Mouse (Mus musculus) layer of hippocampus, postnatal 10 days (tissue): ENCODE measurements around the gene Aagab. TPM values are rescaled to one million over a fixed set of nuclear protein-coding genes. Genes with fewer than 3 reads are reported as not detected.

Experiments used
- DNase-seq, 2 experiments: peaks; one replicate each; pipeline ENCODE4 v3.0.0; 2021; ENCODE audit warnings: low spot score in 2 of 2
- total RNA-seq, 2 experiments: library from RNA; stranded (reverse); gene quantifications; 2 replicates each; pipeline ENCODE4 v1.2.3; 2021

The Aagab gene
- total RNA-seq, 2 experiments from 2014 or later = 47.9 to 52.6 TPM

DNA sequence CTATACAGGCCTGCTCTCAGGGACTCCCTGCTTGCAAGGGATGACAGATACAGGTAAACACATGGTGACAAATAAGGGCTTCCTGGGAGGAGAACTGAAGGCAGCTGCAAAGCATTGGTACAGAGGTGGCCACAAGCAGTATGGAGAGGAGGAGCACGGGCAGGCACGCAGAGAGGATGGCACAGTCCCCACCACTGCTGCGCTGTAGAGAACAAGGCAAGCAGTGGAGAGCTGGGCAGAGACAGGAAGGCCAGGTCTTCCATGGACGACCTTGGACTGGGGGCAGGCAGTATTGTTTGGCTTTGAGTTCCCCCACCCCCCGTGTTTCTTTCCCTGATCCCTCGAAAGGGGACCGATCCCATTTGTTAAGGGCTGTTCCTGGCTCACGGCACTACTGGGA, 42.6 kb downstream of the Aagab start:
- no peak for DNase-seq

DNA sequence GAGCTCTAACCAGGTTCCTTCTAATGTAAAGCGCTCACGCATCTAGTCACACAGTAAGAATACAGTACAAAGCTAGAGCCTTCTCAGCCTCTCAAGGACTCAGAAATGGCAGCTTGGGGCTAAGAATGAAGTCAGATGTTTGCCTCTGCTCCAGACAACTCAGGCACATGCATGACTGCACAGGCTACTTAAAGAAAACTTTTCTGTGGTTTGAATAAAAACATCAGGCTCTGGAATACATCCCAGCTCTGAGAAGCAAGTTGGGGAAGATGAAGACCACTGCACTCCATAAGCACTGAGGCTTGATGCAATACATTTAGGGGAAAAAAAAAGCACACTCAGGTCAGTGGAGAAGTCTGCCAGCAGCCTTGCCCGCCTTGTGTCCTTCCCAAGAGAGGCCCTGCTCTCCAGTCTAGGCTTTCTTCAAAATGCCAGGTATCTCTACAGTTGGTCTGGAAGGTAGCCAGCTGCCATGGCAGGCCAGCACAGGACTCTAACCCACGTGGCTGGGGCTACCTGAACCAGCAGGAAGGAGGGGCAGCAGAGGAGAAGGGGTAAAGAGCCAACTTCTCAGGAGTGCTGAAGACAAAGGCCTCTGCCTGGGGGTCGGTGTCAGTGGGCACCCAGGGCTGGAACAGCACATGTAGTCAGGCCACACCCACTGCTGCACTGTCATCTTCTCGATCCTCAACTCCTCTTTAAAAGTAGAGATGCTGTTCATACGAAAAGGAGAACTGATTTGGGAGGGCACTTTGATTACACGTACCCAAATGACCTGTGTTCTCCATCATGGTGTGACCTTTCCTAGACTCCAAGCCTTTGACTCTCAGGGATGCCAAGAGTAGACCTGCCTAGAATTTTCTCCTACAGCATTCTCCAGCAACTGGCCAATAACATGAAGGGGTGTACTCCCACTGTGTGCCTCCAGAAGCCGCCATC, 45.4 kb downstream of the Aagab start:
- no peak for DNase-seq

DNA sequence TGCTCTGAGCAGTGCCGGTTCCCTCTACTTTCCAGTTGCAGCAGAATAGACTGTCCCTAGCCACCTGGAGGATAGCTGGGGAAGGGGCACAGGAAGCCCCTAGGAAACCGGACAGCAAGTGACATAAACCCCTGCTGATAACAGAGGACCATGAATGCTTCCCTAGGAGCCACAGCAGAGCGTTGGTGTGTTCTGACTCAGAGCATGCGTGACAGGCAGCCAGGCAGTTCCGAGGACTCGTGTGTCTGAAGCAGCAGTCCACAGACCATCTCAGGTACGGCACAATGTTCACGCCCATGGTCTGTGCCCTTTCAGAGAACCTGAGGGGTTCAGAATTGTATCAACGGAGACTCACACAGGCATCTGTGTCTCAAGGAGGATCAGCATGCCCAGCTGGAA, 46.1 kb downstream of the Aagab start:
- DNase-seq = no peak

DNA sequence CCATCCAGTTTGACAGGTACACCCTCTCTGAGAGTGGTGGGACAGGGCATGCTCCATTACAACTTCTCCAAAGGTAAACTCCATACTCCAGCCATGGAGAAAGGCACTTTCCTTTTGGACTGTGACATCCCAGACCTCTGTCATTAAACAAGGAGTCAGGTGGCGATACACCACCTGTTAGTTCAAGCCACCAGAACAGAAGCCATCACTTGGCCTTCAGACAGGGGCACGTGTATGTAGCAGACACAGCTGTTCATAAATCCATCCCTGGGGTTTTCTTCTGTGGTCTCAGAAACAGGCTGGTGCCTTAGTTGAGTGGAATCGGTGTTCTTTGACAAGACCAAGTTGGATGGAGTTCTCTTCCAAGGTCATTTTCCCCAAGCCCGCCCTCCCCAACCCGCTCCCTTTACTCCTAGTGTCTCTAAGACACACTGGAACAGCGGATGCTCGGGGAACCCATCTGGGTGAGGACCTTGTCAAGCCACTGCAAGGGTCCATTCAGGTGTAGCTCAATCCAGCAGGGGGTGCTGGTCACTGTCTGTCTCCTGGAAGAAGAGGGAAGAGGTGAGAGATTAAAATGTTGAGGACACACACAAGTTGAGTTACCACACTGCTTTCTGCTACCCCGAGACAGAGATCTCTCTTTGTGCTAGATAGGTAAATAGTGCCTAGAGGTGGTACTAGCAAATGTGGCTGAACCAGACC, 47.5 kb downstream of the Aagab start:
- DNase-seq = no peak

DNA sequence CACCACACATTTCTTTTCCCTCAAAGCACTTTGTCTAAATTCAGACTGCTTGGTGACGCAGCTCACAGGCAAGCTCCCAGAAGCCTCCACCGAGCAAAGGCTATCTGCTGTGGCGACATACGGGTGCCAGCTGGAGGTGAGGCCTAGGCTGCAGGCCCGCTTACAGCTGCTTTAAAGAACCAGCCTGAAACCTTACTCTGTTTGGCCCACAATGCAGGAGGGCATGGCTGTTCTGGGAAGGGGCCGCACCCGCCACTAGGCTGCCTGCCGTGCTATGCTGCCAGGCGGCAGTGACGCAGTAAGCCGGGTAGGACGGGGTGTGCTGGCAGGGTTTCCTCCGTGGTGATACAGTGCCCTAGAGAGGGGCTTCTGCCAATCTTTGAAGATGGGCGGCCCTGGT, 48.4 kb downstream of the Aagab start:
- DNase-seq = no peak

DNA sequence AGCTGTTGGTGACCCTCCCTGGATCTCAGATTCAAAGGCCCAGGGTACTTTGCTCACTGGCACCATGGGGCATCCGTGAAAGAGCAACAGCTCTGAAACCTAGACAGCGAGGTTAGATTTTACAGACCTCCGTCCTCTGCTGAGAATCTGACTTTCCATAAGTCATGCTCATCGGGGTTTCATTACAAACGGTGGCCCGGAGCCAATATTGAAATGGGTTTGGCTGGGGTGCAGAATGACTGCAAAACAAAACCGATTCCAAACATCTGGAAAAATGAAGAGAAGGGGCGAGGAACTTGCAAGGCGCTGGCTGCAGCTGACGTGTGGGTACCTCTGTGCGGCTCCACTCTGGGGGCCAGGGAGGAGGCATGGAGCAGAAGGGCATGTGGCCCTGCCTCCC, 49.1 kb downstream of the Aagab start:
- no peak for DNase-seq

DNA sequence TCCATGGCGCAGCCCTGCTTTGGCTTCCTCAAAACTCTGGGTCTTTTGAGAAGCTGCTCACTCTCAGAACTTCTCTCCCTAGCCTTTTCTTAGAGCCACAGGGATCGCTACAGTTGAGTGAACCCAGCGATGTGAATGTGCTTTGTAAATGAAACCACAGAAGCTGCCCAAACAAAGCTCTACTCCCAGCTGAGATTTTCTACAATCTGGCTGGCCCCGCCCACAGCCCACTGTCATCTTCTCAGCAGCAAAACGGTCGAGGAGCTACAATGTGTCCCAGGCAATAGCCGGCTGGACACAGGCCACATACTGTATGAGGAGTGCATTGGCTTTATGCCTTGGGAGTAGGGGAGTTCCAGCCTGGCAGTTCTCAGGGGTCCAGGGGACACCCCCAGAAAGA, 51.2 kb downstream of the Aagab start:
- no peak for DNase-seq

DNA sequence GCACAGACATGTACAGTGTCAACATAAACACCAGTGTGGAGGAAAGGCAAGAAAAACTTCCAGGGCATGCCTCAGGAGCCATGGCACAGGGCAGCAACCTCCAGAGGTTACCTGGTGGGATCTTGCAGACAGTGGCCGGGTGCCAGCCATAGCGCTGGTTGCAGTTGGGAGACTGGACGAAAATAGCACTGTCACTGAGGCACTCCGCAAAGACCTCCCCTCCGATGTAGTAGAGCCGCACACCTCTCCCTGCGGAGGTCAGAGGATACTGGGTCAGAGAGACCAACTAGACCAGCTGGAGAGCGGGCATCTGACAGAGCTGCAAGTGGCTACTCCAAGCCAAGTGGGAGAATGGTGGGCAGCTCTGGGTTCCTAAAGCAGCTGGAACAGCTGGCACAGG, 52.1 kb downstream of the Aagab start:
- no peak for DNase-seq

DNA sequence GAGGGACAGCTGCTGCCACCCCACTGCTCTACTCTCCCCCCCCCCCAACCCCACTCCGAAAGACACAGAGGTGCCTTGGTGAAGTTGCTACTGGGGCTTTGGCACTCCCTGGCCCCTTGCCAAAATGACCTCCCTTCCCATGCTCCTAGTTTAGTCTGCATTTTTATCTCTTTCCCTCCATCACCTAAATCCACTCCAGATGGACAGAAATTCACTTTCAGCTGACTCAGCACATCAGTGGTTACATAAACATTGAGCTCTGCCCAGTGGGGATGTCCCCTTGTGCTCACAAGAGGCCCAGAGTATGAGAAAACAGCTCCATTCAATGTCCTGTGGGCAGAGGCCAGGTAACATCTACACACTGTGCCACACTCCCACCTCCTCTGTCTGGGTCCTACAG, 52.6 kb downstream of the Aagab start:
- DNase-seq = no peak

DNA sequence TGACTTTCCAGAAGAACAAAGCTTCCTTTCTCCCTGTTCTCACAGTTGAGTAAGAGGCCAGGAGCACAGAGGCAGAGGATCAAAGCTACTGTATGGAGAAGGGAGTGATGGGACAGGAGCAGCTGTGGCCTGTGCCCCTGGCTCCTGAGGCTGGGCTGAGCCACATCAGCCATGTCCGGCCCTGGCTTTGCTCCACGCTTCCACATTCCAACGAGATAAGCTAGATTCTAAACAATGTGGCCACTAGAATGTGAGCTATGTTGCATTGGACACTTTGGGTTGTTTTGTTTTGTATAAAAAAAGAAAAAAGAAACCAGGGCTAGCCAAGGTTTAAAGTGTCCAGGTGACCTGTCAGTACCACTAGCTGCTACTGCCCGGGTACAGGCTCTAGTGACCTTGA, 54.7 kb downstream of the Aagab start:
- no peak for DNase-seq

DNA sequence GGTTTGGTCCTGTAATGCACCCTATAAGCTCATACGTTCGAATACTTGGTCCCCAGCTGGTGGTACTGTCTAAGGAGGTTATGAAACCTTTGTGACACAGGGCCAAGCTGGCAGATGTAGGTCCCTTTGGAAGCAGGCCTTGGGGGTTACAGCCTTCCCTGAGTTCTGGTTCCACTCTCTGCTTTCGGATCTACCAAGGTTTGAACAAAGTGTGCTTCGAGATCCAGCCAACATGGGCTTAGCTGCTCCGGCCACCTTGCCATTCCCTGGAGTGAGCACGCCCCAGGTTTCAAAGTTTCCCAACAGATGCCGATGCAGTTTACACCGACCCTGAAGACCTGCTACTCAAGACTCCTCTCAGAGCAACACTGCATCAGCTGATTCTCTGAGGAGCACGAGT, 56.0 kb downstream of the Aagab start:
- no peak for DNase-seq

DNA sequence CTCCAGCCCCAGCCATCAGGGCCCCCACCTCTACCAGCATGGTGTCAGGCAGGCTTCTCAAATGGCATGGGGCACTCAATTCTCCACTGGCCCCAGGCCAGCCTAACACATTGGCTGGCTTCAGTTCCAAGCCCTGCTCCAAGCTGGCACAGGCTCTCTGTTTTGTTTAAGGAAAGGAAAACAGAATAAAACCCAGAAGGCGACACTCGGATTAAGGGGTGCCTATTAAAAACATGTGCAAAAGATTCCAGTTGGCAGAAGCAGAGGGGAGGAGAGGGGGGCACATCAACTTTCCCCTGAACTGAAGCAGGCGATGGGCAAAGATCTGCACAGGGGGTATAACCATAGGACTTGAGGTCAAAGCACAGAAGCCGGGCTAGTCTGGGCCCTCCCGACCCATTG, 56.5 kb downstream of the Aagab start:
- DNase-seq = peak; percentile 52 to 53

DNA sequence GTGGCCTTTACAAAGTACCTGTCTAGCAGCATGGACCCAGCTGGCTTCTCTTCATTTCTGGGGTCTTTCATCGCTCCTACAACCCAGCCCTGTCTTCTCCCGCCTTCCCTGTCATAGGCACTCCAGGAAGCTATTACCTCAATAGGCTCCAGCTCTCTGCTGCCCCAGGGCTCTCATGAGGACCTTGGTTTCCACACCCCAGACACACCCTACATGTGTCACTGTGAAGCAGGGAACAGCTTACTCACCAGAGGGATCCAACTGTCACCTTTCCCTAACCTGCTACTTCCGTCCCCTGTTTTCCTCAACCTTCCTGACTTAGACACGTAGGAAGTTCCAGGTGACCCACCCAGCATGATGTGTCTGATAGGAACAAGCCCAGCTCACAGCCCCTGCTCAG, 57.6 kb downstream of the Aagab start:
- no peak for DNase-seq

DNA sequence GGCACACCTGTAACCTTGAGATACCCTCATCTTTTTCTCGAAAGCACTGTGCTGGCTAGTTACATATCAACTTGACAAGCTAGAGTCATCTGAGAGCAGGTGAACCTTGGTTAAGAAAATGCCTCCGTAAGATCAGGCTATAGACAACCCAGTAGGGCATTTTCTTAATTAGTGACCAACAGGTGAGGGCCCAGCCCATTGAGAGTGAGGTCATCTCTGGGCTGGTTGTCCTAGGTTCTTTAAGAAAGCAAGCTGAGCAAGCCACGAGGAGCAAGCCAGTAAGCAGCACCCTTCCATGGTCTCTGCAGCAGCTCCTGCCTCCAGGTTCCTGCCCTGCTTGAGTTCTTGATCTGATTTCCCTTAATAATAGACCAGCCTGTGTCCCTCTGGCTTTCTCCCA, 58.2 kb downstream of the Aagab start:
- no peak for DNase-seq

DNA sequence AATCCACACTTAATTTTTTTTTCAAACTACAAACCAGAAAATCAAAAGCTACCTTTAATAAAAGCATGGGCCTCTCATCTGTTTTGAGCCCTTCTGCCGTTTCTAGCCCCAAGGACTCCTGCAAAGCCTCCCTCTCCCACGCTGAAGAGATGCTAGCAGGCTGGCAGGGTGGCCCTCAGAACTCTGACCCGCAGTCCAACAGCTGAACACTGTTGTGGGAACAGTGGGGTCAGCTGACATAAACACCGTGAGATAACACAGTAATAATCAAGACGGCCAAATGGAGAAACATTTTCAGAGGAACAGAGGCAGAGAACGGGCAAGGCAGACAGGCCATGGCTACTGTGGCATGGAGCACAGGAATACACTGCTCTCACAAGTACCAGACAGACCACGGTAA, 60.3 kb downstream of the Aagab start:
- no peak for DNase-seq

DNA sequence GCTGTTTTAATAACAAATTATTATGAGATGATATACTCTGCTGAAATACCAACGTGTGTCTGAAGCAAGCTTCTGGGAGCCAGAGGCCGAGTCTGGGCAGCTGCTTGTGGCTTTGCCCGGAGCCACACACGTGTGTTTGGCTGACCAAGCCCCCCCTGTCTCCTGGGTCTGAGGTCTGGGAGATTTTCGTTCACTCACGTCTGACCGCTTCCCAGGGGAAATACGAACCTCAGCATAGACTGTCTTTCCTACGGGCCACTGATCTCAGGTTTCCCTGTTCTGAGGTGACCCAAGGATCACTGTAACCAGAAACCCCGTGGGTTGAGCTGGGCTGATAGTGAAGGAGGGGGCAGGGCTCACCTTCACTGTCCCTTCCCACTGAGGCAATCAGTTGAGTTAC, 60.8 kb downstream of the Aagab start:
- DNase-seq = no peak

DNA sequence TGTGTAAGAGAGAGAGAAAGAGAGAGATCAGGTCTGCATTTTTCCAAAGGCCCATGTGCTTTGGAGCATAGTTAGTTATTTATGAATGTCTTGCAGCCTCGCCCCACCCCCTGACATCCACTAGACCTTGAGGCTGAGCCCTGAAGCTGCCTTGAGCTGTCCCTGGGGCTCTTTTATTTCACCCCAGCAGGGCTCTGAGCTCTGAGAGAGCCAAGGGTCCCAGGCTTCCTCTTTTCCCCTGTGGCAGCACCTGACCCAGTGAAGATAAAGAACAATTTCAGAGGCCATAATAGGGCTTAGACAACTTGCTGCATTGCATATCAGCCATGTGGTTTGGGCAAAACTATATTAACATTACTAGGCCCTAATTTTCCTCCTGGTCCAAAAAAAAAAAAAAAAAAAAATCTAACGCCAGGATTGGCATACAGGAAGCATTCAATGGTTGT, 61.9 kb downstream of the Aagab start:
- no peak for DNase-seq

DNA sequence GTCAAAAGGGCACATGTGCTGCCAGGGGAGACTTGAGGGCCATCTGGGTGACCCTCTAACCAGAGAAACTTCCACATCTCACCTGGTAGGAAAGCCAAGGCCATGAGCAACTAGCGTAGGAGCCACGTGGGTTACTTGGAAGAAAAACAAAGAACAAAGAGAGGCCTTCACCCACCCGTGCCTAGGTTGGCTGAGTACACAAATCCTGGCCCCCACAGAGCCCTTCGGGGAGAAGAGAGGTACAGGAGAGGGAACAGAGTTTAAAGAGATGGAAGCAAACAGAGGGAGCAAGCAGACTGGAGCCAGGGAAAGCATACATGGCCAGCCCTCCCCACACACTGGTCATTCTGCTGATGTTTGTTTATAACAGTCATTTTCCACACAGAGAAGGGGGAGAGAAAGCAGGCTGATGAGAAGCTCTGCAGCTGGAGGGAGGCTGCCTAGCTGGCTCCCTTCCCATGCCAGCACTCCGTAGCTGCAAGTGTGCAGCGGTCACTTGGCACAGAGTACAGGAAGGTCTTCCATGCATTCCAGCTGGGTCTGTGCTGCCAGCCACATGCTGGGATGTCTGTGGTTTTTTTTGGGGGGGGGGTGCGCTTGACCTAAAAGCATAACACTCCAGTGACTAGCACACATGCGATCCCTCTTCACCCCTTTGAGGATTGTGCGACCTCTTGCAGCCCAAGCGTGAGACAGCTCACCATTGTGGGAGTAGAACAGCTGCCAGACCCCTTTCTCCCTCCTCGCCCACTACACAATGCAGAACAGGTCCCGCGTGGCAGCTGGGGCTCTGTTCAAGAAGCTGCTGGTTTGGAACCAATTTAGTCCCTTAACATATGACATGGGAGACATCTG, 62.6 kb downstream of the Aagab start:
- no peak for DNase-seq

DNA sequence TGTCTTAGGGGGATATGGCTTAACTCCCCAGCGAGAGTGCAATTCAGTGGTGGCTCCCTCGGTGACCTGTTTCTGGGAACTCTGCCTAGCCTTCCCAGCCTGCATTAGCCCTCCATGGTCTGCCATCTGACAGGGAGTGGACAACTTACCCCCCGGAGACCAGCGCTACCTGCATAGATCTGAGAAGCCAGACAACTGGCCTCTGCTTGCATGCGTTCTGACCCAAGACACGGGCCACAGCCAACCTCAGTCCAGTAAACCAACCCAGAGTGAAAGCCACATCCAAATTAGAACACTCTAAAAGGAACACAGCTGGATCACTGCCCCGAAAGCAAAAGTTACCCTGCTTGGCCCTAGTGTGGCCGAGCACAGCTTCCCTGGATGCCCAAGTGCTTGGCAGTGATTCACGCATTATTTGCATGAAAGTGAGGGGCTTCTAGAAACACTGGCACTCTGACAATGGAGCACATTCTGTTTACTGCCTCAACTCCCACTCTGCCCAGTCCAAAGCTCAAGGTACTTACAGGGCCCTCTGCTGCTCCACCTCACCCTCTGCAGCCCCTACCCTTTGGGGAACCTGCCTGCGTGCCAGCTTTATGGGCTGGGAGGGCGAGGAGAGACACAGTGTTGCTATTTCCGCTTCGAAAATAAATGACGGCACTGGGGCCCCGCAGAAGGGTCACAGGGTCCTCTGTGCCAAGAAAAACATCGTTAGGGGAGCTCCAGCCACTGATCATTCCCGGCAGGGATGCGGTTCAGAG, 64.3 kb downstream of the Aagab start:
- no peak for DNase-seq

DNA sequence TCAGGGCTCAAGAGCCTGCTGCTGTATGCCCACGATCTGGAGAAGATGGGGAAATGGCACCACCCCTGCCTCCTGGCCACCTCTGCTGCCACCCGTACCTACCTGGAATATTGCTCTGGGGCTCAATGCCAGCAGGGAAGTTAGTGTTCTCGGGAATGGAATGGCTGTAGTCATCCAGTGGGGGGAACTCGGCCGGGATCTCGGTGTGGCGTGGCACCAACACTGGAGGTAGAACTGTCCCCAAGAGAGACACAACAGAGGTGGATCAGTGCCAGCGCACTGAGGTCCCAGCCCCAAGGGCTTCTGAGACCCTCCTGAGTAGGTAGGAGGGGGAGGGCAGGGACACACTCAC, 64.9 kb downstream of the Aagab start:
- DNase-seq = no peak

DNA sequence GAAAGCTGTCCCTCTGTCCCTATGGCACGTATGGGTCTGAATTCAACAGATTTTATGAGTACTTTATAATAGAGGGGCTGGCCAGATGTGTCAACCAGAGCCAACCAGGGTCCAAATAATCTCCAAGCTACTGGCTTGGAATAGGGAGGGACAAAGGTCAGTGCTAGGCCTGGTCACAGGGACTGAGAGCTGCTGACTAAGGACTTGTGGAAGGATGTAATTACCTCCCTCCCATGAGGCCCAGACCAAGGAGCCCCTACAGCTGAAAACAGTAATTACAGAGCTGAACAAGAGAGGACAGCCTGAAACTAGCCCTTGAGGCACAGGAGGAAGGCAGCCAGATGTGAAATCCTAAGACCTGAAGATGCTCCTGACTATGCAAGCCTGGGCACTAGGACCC, 66.2 kb downstream of the Aagab start:
- no peak for DNase-seq
